In the genomic region with DNA sequence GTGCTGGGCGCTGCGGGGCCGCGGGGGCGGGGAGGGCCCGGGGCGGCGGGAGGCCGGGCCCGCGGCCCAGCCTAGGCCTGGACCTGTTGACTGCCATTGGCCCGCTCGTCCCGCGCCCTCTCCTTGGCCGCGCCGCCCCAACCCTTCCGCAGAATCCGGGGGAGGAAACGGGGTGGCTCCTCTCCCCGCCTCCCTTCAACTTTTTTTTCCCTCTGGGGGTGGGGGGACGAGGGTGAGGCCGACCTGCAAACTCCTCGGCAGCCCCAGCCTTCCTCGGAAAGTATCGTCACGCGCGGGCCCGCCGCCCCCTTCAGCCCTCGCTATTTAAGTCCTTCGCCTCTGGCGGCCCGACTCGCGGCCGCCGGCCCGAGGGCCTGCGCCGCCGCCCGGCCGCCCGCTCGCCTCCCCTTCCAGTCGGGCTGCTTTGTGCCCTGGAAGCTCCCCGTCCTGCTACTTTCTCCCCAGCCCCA, we compare ENCODE assay signal across 7 mouse cellular contexts. TPM values are rescaled to one million over a fixed set of nuclear protein-coding genes. Genes with fewer than 3 reads are reported as not detected.
DNase-seq lines count a peak whose midpoint lies in the region; ATAC-seq lines count a peak whose summit lies in the region.

No protein-coding gene starts in this region.

- intact Hi-C loops in left cerebral cortex, postnatal 10 days (cut with DNase I): loop anchor here (10.0 kb wide), 1 partner anchor 618 kb away; the partner anchor contains the start of genes Bmi1 and Commd3

- peak; percentile 81 for ATAC-seq in activated CD4-positive, CD25-positive, alpha-beta regulatory T cell, adult 4 months

- DNase-seq in embryo, embryonic 10 days (ENCODE audit: low spot score): peak; percentile 94
- DNase-seq in gastrocnemius, adult 8-10 months (ENCODE audit: low spot score in 2 of 2): peak; percentile 93 to 94
- peak; percentile 95 for DNase-seq in induced T-regulatory cell, adult 2 months (ENCODE audit: low read depth)
- peak; percentile 87 to 97 for DNase-seq in left cerebral cortex, postnatal 10 days (ENCODE audit: extremely low spot score in 1 of 2, low spot score in 2 of 2)
- peak; percentile 97 for DNase-seq in mesoderm, embryonic 11.5 days (ENCODE audit: low read depth, low spot score)
- DNase-seq in right cerebral cortex, postnatal 25 days: peak; percentile 86

RNA-seq across cellular contexts. Expression of gene Mllt10, which starts 1.8 kb away (rescaled TPM):
- 10 to 100 TPM; 34.0 to 36.9 TPM for polyA plus RNA-seq in activated CD4-positive, CD25-positive, alpha-beta regulatory T cell, adult 4 months (2017; shearing (Covaris generic))
- 10 to 100 TPM; 17.3 to 22.4 (median 20.5) TPM for total RNA-seq in gastrocnemius, adult 8-10 months (2022)
- total RNA-seq in left cerebral cortex, postnatal 10 days (2021): 10 to 100 TPM; 40.2 to 41.9 TPM

RNA-seq across cellular contexts. Expression of gene Skida1, which starts 8.0 kb away (rescaled TPM):
- under 1 TPM; 0.25 to 0.48 TPM for polyA plus RNA-seq in activated CD4-positive, CD25-positive, alpha-beta regulatory T cell, adult 4 months (2017; shearing (Covaris generic))
- under 1 TPM; 0.07 to 0.34 (median 0.13) TPM for total RNA-seq in gastrocnemius, adult 8-10 months (2022)
- 1 to 10 TPM; 6.7 to 8.2 TPM for total RNA-seq in left cerebral cortex, postnatal 10 days (2021)

RNA-seq across cellular contexts. Expression of gene A930004D18Rik, which starts 19.3 kb away (rescaled TPM):
- 1 to 10 TPM; 2.3 to 2.9 TPM for polyA plus RNA-seq in activated CD4-positive, CD25-positive, alpha-beta regulatory T cell, adult 4 months (2017; shearing (Covaris generic))
- total RNA-seq in gastrocnemius, adult 8-10 months (2022): under 1 TPM in 2 of 4 experiments, not detected in 2; 0.17 to 0.38 TPM
- total RNA-seq in left cerebral cortex, postnatal 10 days (2021): 1 to 10 TPM; 2.5 to 2.7 TPM

Comparison
In these comparisons a context has a peak if more than half of its experiments do, and no peak if none do; other contexts are left out.
1. Peak in every context shown above with its lines: DNase-seq and ATAC-seq.
2. RNA of gene Skida1, which starts 8.0 kb away (total RNA-seq): 6.7 to 8.2 TPM in left cerebral cortex, postnatal 10 days; 0.07 to 0.34 TPM in gastrocnemius, adult 8-10 months; every median in the first group is over 4 times any median in the second.